Mouse (Mus musculus) embryonic facial prominence, embryonic 13.5 days (tissue): ENCODE measurements around the gene Mturn. TPM values are rescaled to one million over a fixed set of nuclear protein-coding genes. Genes with fewer than 3 reads are reported as not detected.

Experiments
- ATAC-seq: fragments of 200-750 bp; cut with Nextera tagmentation; 2 replicates; pipeline ENCODE4 v1.8.0; 2017; ENCODE audit warnings: low read depth; ENCODE audit not compliant: insufficient number of reproducible peaks, insufficient read depth, low FRiP score, low TSS enrichment
- H3K27ac ChIP-seq: fragments of 300-500 bp; sonication (generic); 2 replicates; pipeline ENCODE4 v1.5.1; 2015; ENCODE audit warnings: moderate library complexity, mild to moderate bottlenecking, inconsistent platforms
- H3K27me3 ChIP-seq: fragments of 300-500 bp; sonication (generic); 2 replicates; pipeline ENCODE4 v1.6.1; 2015; ENCODE audit warnings: mild to moderate bottlenecking, inconsistent platforms
- H3K36me3 ChIP-seq: fragments of 300-500 bp; sonication (generic); 2 replicates; pipeline ENCODE4 v1.6.1; 2015; ENCODE audit warnings: mild to moderate bottlenecking, inconsistent platforms
- H3K4me1 ChIP-seq: fragments of 300-500 bp; sonication (generic); 2 replicates; pipeline ENCODE4 v1.6.1; 2015; ENCODE audit warnings: inconsistent platforms
- H3K4me2 ChIP-seq: fragments of 300-500 bp; sonication (generic); 2 replicates; pipeline ENCODE4 v1.6.1; 2015; ENCODE audit warnings: moderate library complexity, mild to moderate bottlenecking, inconsistent platforms
- H3K4me3 ChIP-seq: fragments of 300-500 bp; sonication (generic); 2 replicates; pipeline ENCODE4 v1.5.1; 2015; ENCODE audit warnings: mild to moderate bottlenecking, inconsistent platforms
- H3K9ac ChIP-seq: fragments of 300-500 bp; sonication (generic); 2 replicates; pipeline ENCODE4 v1.6.1; 2015; ENCODE audit warnings: mild to moderate bottlenecking, inconsistent platforms
- H3K9me3 ChIP-seq: fragments of 300-500 bp; sonication (generic); 2 replicates; pipeline ENCODE4 v1.6.1; 2016; ENCODE audit warnings: inconsistent platforms
- WGBS: fragments of 180-500 bp; shearing (Covaris S2); methylation state at CpG from one replicate; pipeline ENCODE4 v1.1.7; 2015; ENCODE audit warnings: mixed read lengths; 5-methylcytosine and 5-hydroxymethylcytosine counted together
- polyA plus RNA-seq: library from polyadenylated mRNA; unstranded; fragments of >200 nt; fragmentation: Nextera tagmentation; extraction: Ambion mirVana; gene quantifications from 2 replicates; pipeline ENCODE4 v1.2.1, GENCODE M21; 2015

Gene Mturn
- polyA plus RNA-seq, 1 experiment from 2014 or later, result 9.9 TPM

DNA sequence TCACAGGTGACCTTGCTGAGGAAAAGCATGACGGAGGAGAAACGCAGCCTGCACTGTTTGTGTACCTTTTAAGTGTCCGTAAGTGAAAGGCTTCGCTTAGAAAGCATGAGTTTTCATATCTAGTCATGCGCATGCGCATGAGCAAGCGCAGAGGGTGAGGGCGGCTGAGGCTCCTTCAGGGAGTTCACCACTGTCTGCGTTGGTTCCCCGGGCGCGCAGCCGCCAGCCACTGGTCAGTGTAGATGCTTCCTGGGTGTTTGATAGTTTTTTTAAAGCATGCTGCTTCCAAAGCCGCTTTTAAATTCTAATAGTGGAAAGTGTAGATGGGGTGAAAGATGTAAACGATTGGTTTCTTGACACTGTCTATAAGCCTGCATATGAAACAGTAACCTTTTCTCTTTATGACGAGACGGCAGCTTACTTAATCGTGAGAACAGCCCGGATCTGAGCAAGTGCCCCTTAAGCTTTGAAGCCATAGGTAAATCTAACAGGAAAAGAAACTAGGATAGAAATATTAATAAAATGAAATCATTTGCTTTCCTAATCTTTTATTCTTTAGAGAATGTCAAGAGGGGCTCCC, 18.1 kb downstream of the Mturn start:
- 4% methylated on average over 19 of the region's 19 CpGs for WGBS
- ATAC-seq, result no peak; the same call in 1 of the 2 replicates
- peak overlapping the region; percentile 51 for H3K4me3 ChIP-seq

GRCm38 (mm10) chr6:54700516-54700915, 19.1 kb downstream of the Mturn start:
- Histone ChIP-seq H3K27me3 (peaks cover 37% of the 10 kb centered on the region), H3K27ac (no peak overlapping the region), H3K9me3 (no peaks in the 10 kb centered on the region), H3K36me3 (no peaks in the 10 kb centered on the region), H3K4me2 (no peak overlapping the region), H3K9ac (no peak overlapping the region), H3K4me3 (no peak overlapping the region), H3K4me1 (peaks cover 12% of the 10 kb centered on the region)
- 94% methylated on average over 2 of the region's 2 CpGs for WGBS
- no peak for ATAC-seq

More for the DNA sequence above, 18.1 kb downstream of the Mturn start:
- Histone ChIP-seq H3K9me3 (no peaks in the 10 kb centered on the region), H3K9ac (peak overlapping the region; percentile 66), H3K4me1 (peaks cover 10% of the 10 kb centered on the region), H3K36me3 (no peaks in the 10 kb centered on the region), H3K4me2 (peak overlapping the region; percentile 97), H3K27ac (no peak overlapping the region), H3K27me3 (peaks cover 33% of the 10 kb centered on the region)

DNA sequence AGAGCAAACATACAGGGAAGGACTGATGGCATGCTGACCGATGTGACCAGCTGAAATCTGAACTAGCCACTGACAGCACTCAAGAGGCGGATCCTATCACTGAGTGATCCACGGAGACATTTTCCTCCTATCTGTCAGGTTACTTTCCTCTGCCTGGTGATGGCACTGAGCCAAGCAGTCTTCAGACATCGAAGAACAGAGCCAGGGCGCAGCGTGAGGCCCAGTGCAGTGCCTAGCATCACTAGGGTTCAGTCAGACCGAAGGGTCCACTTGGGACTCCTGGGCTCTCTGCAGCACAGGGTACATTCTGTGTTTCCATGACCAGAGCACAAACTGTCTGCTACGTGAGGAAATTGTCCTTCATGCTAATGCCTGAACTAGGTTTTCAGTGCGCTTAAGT, 20.5 kb downstream of the Mturn start:
- no peaks in the 10 kb centered on the region for H3K9me3 ChIP-seq
- no peak overlapping the region for H3K9ac ChIP-seq
- H3K4me1 ChIP-seq, result peaks cover 16% of the 10 kb centered on the region
- H3K27ac ChIP-seq, result no peak overlapping the region
- no peak for ATAC-seq
- no peaks in the 10 kb centered on the region for H3K36me3 ChIP-seq
- H3K27me3 ChIP-seq, result peaks cover 37% of the 10 kb centered on the region
- H3K4me2 ChIP-seq, result no peak overlapping the region
- H3K4me3 ChIP-seq, result no peak overlapping the region
- 72% methylated on average over 9 of the region's 9 CpGs for whole genome bisulfite sequencing

DNA sequence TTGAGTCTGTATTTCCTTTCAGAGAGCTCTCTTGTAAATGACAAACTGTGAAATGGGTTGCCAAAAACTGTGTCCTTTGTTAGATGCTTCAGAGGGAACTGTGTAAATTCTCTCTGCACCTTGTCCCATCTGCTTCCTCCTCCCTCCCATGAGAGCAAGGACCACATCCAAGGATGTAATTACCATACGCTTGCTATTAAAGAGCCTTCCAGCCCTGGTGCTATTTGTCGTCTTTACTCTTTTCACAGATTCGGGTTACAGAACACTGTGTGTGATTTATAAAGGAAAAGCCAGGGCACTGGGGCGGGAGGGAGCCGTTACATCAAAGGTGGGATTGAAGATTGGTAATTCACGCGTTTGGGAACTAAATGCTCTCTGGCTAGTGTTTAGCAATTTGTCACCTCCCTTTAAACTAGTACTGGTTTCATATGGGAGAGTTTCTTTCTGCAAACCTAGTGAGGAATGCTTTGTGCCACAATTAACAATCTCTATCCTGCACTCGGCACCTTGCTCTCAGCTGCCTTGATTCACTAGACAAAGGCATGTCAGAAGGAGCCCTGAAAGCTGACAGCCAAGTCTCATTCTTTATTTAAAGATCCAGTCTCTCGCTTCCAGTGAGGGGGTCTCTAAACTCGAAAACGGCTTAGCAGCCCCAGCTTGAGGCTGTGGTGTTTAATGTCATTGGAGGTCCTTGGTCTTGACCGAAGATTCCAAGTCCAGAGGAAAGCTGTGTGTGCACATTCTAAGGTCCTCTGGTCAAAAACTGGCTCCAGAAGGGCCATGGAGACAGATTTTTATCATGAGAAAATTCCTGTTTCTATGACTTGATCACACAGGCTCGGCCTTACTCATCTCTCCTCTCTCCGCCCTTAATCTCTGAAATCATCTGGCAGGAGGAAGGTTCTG, 22.5 kb downstream of the Mturn start:
- Histone ChIP-seq H3K4me2 (no peak overlapping the region), H3K27ac (no peak overlapping the region), H3K4me3 (no peak overlapping the region), H3K36me3 (no peaks in the 10 kb centered on the region), H3K4me1 (peaks cover 11% of the 10 kb centered on the region), H3K9me3 (no peaks in the 10 kb centered on the region), H3K27me3 (peaks cover 37% of the 10 kb centered on the region), H3K9ac (no peak overlapping the region)
- ATAC-seq, result no peak
- 27% methylated on average over 14 of the region's 14 CpGs for WGBS

DNA sequence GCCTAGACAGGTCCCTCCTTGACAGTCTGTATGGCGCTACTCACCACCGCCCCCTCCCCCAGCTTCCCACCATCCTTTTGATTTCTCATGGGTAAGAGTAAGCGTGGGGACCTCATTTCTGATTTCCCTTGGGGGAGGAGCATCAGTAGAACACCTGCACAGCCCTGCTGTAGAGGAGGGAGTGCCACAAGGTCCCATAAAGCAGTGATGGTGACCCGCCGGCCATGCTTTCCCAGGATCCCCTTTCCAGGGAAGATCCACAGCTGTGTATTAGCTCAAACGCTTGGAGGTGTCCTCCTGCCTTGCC, 23.1 kb downstream of the Mturn start:
- Histone ChIP-seq H3K27ac (no peak overlapping the region), H3K9ac (no peak overlapping the region), H3K4me3 (no peak overlapping the region), H3K4me2 (no peak overlapping the region), H3K36me3 (no peaks in the 10 kb centered on the region), H3K4me1 (peaks cover 9% of the 10 kb centered on the region; the same call in 1 of the 2 replicates), H3K9me3 (no peaks in the 10 kb centered on the region), H3K27me3 (peaks cover 37% of the 10 kb centered on the region)
- 22% methylated on average over 6 of the region's 6 CpGs for WGBS
- ATAC-seq, result no peak

DNA sequence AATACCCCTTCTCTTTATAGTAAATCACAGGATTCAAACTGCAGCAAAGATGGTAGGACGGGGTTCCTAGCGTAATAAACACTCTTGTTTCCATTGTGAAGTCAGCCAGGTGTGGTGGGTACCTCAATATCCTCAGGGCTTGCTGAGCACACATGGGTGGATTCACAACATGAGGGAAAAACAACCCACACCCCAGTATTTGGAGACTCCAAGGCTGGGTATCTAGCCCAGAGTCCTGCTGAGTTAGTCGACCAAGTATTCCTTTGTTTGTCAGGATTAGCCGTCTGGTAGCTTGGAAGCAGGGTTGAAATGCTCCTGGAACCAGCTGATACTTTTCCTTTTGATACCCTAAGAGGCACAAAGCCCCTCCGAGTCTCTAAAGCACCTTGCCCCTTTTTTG, 23.4 kb downstream of the Mturn start:
- H3K4me1 ChIP-seq, result peaks cover 9% of the 10 kb centered on the region; the same call in 1 of the 2 replicates
- WGBS, result 27% methylated on average over 5 of the region's 5 CpGs
- H3K9ac ChIP-seq, result no peak overlapping the region
- H3K27ac ChIP-seq, result no peak overlapping the region
- H3K4me2 ChIP-seq, result no peak overlapping the region
- H3K36me3 ChIP-seq, result no peaks in the 10 kb centered on the region
- H3K27me3 ChIP-seq, result peaks cover 37% of the 10 kb centered on the region
- ATAC-seq, result no peak
- H3K9me3 ChIP-seq, result no peaks in the 10 kb centered on the region
- no peak overlapping the region for H3K4me3 ChIP-seq

GRCm38 (mm10) chr6:54705387-54705909, 24.0 kb downstream of the Mturn start:
- peaks cover 5% of the 10 kb centered on the region; the same call in 1 of the 2 replicates for H3K9me3 ChIP-seq
- no peak overlapping the region for H3K9ac ChIP-seq
- peaks cover 9% of the 10 kb centered on the region; the same call in 1 of the 2 replicates for H3K4me1 ChIP-seq
- peaks cover 32% of the 10 kb centered on the region for H3K27me3 ChIP-seq
- no peak for ATAC-seq
- no peak overlapping the region for H3K27ac ChIP-seq
- no peaks in the 10 kb centered on the region for H3K36me3 ChIP-seq
- 0 out of 2 replicates have a peak overlapping the region, but pooled peaks have one; percentile 6 for H3K4me3 ChIP-seq
- peak overlapping the region; percentile 44 for H3K4me2 ChIP-seq
- 21% methylated on average over 11 of the region's 11 CpGs for WGBS

- Histone ChIP-seq H3K36me3 (no peaks in the 10 kb centered on the region), H3K4me3 (no peak overlapping the region), H3K9ac (no peak overlapping the region), H3K27ac (no peak overlapping the region), H3K4me1 (peaks cover 9% of the 10 kb centered on the region; the same call in 1 of the 2 replicates), H3K27me3 (peaks cover 30% of the 10 kb centered on the region), H3K9me3 (peaks cover 5% of the 10 kb centered on the region; the same call in 1 of the 2 replicates), H3K4me2 (no peak overlapping the region)
- 52% methylated on average over 2 of the region's 2 CpGs for WGBS
- no peak for ATAC-seq
These were observed 24.7 kb downstream of the Mturn start for GRCm38 (mm10) chr6:54706099-54706498.

GRCm38 (mm10) chr6:54706611-54707172, 25.3 kb downstream of the Mturn start:
- Histone ChIP-seq H3K36me3 (no peaks in the 10 kb centered on the region), H3K4me1 (peaks cover 9% of the 10 kb centered on the region; the same call in 1 of the 2 replicates), H3K4me2 (no peak overlapping the region), H3K27ac (no peak overlapping the region), H3K9ac (no peak overlapping the region), H3K27me3 (peaks cover 24% of the 10 kb centered on the region), H3K9me3 (peaks cover 5% of the 10 kb centered on the region; the same call in 1 of the 2 replicates), H3K4me3 (no peak overlapping the region)
- no peak for ATAC-seq
- WGBS, result 84% methylated on average over 3 of the region's 3 CpGs

GRCm38 (mm10) chr6:54708646-54709045, 27.2 kb downstream of the Mturn start:
- ATAC-seq, result no peak
- peaks cover 13% of the 10 kb centered on the region for H3K27me3 ChIP-seq
- H3K9ac ChIP-seq, result no peak overlapping the region
- H3K4me3 ChIP-seq, result no peak overlapping the region
- no peak overlapping the region for H3K27ac ChIP-seq
- H3K9me3 ChIP-seq, result peaks cover 8% of the 10 kb centered on the region; the same call in 1 of the 2 replicates
- H3K4me1 ChIP-seq, result peaks cover 8% of the 10 kb centered on the region; the same call in 1 of the 2 replicates
- WGBS, result 91% methylated on average over 4 of the region's 4 CpGs
- H3K36me3 ChIP-seq, result no peaks in the 10 kb centered on the region
- no peak overlapping the region for H3K4me2 ChIP-seq

GRCm38 (mm10) chr6:54715697-54716096, 34.3 kb downstream of the Mturn start:
- Histone ChIP-seq H3K9ac (no peak overlapping the region), H3K4me3 (no peak overlapping the region), H3K4me1 (0 out of 2 replicates have a peak, but pooled peaks cover 5% of the 10 kb centered on the region), H3K36me3 (no peaks in the 10 kb centered on the region), H3K4me2 (no peak overlapping the region), H3K27ac (no peak overlapping the region), H3K27me3 (no peaks in the 10 kb centered on the region), H3K9me3 (peaks cover 3% of the 10 kb centered on the region; the same call in 1 of the 2 replicates)
- ATAC-seq, result no peak
- 23% methylated on average over 2 of the region's 2 CpGs for WGBS
